Mouse (Mus musculus): Measurements from ENCODE around the gene Camsap2.

GRCm38 (mm10) chr1:136268224-136268623 is 77.7 kb downstream of the Camsap2 start:
- TF ChIP-seq POLR2A (IDR thresholded peaks at IDR 0.05; ENCODE audit: insufficient read depth, low read depth, low read length) (no peak), CTCF (IDR thresholded peaks at IDR 0.05; ENCODE audit: insufficient read depth, low read depth, low read length) (no peak)

All from olfactory bulb, adult 2 months (tissue).